Mouse (Mus musculus): ENCODE measurements around the gene Anapc5. TPM values are rescaled to one million over a fixed set of nuclear protein-coding genes. Genes with fewer than 3 reads are reported as not detected.

Gene Anapc5
- polyA plus RNA-seq, 1 experiment = 420 TPM

GRCm38 (mm10) chr5:122801684-122802083, 19.5 kb downstream of the Anapc5 start:
- Histone ChIP-seq H3K27ac (ENCODE audit: insufficient read depth, low read length) (no peak overlapping the region), H3K4me1 (ENCODE audit: control insufficient read depth, insufficient read depth, low read length) (peaks cover 3% of the 10 kb centered on the region), H3K4me3 (ENCODE audit: insufficient read depth, low read length) (no peak overlapping the region)
- TF ChIP-seq POLR2A (IDR thresholded peaks at IDR 0.05; ENCODE audit: extremely low read depth, insufficient read depth, low read length) (no peak), CTCF (IDR thresholded peaks at IDR 0.05; ENCODE audit: extremely low read depth, insufficient read depth, low read length) (no peak)

- Histone ChIP-seq H3K4me3 (ENCODE audit: insufficient read depth, low read length) (no peak overlapping the region), H3K27ac (ENCODE audit: insufficient read depth, low read length) (no peak overlapping the region), H3K4me1 (ENCODE audit: control insufficient read depth, insufficient read depth, low read length) (peaks cover 3% of the 10 kb centered on the region)
- no peak for TF ChIP-seq CTCF (IDR thresholded peaks at IDR 0.05; ENCODE audit: extremely low read depth, insufficient read depth, low read length)
- no peak for TF ChIP-seq POLR2A (IDR thresholded peaks at IDR 0.05; ENCODE audit: extremely low read depth, insufficient read depth, low read length)
These were observed 20.7 kb downstream of the Anapc5 start for GRCm38 (mm10) chr5:122800345-122801010.

- H3K4me1 ChIP-seq (ENCODE audit: control insufficient read depth, insufficient read depth, low read length) = peaks cover 3% of the 10 kb centered on the region
- TF ChIP-seq POLR2A (IDR thresholded peaks at IDR 0.05; ENCODE audit: extremely low read depth, insufficient read depth, low read length) = no peak
- TF ChIP-seq CTCF (IDR thresholded peaks at IDR 0.05; ENCODE audit: extremely low read depth, insufficient read depth, low read length) = no peak
- H3K4me3 ChIP-seq (ENCODE audit: insufficient read depth, low read length) = no peak overlapping the region
- H3K27ac ChIP-seq (ENCODE audit: insufficient read depth, low read length) = no peak overlapping the region
These were observed 21.5 kb downstream of the Anapc5 start for GRCm38 (mm10) chr5:122799379-122800344.

- no peak overlapping the region for H3K27ac ChIP-seq (ENCODE audit: insufficient read depth, low read length)
- no peak overlapping the region for H3K4me3 ChIP-seq (ENCODE audit: insufficient read depth, low read length)
- peaks cover 3% of the 10 kb centered on the region for H3K4me1 ChIP-seq (ENCODE audit: control insufficient read depth, insufficient read depth, low read length)
- TF ChIP-seq POLR2A (IDR thresholded peaks at IDR 0.05; ENCODE audit: extremely low read depth, insufficient read depth, low read length) (0 out of 2 replicates have a peak, but pooled peaks have one; percentile 28), CTCF (IDR thresholded peaks at IDR 0.05; ENCODE audit: extremely low read depth, insufficient read depth, low read length) (no peak)
These were observed 22.4 kb downstream of the Anapc5 start for GRCm38 (mm10) chr5:122798557-122799378.

GRCm38 (mm10) chr5:122797866-122798265, 23.3 kb downstream of the Anapc5 start:
- TF ChIP-seq POLR2A (IDR thresholded peaks at IDR 0.05; ENCODE audit: extremely low read depth, insufficient read depth, low read length) (no peak), CTCF (IDR thresholded peaks at IDR 0.05; ENCODE audit: extremely low read depth, insufficient read depth, low read length) (no peak)
- Histone ChIP-seq H3K27ac (ENCODE audit: insufficient read depth, low read length) (no peak overlapping the region), H3K4me1 (ENCODE audit: control insufficient read depth, insufficient read depth, low read length) (peaks cover 3% of the 10 kb centered on the region), H3K4me3 (ENCODE audit: insufficient read depth, low read length) (no peak overlapping the region)

- Histone ChIP-seq H3K4me1 (ENCODE audit: control insufficient read depth, insufficient read depth, low read length) (peaks cover 3% of the 10 kb centered on the region; the same call in 1 of the 2 replicates), H3K4me3 (ENCODE audit: insufficient read depth, low read length) (no peak overlapping the region), H3K27ac (ENCODE audit: insufficient read depth, low read length) (no peak overlapping the region)
- no peak for TF ChIP-seq POLR2A (IDR thresholded peaks at IDR 0.05; ENCODE audit: extremely low read depth, insufficient read depth, low read length)
- TF ChIP-seq CTCF (IDR thresholded peaks at IDR 0.05; ENCODE audit: extremely low read depth, insufficient read depth, low read length) = no peak
These were observed 32.4 kb downstream of the Anapc5 start for GRCm38 (mm10) chr5:122788696-122789095.

- Histone ChIP-seq H3K4me3 (ENCODE audit: insufficient read depth, low read length) (no peak overlapping the region), H3K4me1 (ENCODE audit: control insufficient read depth, insufficient read depth, low read length) (peaks cover 6% of the 10 kb centered on the region; the same call in 1 of the 2 replicates), H3K27ac (ENCODE audit: insufficient read depth, low read length) (0 out of 2 replicates have a peak overlapping the region, but pooled peaks have one; percentile 1)
- TF ChIP-seq CTCF (IDR thresholded peaks at IDR 0.05; ENCODE audit: extremely low read depth, insufficient read depth, low read length) (no peak), POLR2A (IDR thresholded peaks at IDR 0.05; ENCODE audit: extremely low read depth, insufficient read depth, low read length) (no peak; the same call in 1 of the 2 replicates)
These were observed 34.9 kb downstream of the Anapc5 start for GRCm38 (mm10) chr5:122786035-122786819.

- no peak for TF ChIP-seq POLR2A (IDR thresholded peaks at IDR 0.05; ENCODE audit: extremely low read depth, insufficient read depth, low read length)
- no peak for TF ChIP-seq CTCF (IDR thresholded peaks at IDR 0.05; ENCODE audit: extremely low read depth, insufficient read depth, low read length)
- Histone ChIP-seq H3K27ac (ENCODE audit: insufficient read depth, low read length) (no peak overlapping the region), H3K4me1 (ENCODE audit: control insufficient read depth, insufficient read depth, low read length) (peaks cover 4% of the 10 kb centered on the region; the same call in 1 of the 2 replicates), H3K4me3 (ENCODE audit: insufficient read depth, low read length) (no peak overlapping the region)
These were observed 37.3 kb downstream of the Anapc5 start for GRCm38 (mm10) chr5:122783726-122784406.
